Mouse (Mus musculus): ENCODE measurements around the gene St8sia4. TPM values are rescaled to one million over a fixed set of nuclear protein-coding genes. Genes with fewer than 3 reads are reported as not detected.
"Not testable (repeated sequence)": the region's sequence is repeated elsewhere in the genome, so short reads cannot be mapped to it uniquely, and the experiment has no call there.

St8sia4 gene
- polyA plus RNA-seq, 1 experiment from 2014 or later, result 1.6 TPM

DNA sequence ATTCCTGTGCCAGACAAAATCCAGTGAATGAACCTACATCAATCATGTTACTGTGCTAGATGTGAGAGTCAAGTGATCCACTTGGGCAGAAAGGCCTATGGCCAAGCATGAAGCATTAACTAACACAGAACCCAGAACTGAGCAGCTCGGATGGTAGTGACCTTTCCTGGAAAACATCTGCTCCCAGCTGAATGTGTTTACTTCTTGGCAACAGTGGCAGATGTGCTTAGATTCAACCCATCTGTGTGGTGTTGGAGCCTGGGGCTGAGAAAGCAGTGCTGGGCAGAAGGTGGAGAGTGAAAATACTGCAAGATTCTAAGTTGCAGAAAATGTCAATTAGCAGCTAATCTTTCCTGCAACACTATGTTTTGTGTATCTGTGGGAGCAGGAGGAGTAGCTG lies 85.1 kb downstream of the St8sia4 start:
- no peak for DNase-seq (ENCODE audit: low spot score)
- WGBS, result 39% methylated on average over 1 of the region's 1 CpGs
- ATAC-seq (replicated peaks; ENCODE audit: low FRiP score, low read depth), result no peak
- H3K27me3 ChIP-seq (ENCODE audit: insufficient read depth, low read length), result no peaks in the 10 kb centered on the region
- H3K36me3 ChIP-seq (ENCODE audit: insufficient read depth, low read length), result no peaks in the 10 kb centered on the region
- H3K9me3 ChIP-seq (replicated peaks; ENCODE audit: low read length), result no peaks in the 10 kb centered on the region
- no peak overlapping the region for H3K9ac ChIP-seq (ENCODE audit: low read depth, low read length)
- H3K4me3 ChIP-seq (replicated peaks; ENCODE audit: low read depth, low read length), result no peak overlapping the region
- no peak overlapping the region for H3K27ac ChIP-seq
- H3K4me1 ChIP-seq (replicated peaks; ENCODE audit: insufficient read depth, low read length), result no peaks in the 10 kb centered on the region
- TF ChIP-seq CTCF (IDR thresholded peaks at IDR 0.05; ENCODE audit: low read depth), result no peak
- H3K4me2 ChIP-seq (ENCODE audit: low read length), result no peak overlapping the region

DNA sequence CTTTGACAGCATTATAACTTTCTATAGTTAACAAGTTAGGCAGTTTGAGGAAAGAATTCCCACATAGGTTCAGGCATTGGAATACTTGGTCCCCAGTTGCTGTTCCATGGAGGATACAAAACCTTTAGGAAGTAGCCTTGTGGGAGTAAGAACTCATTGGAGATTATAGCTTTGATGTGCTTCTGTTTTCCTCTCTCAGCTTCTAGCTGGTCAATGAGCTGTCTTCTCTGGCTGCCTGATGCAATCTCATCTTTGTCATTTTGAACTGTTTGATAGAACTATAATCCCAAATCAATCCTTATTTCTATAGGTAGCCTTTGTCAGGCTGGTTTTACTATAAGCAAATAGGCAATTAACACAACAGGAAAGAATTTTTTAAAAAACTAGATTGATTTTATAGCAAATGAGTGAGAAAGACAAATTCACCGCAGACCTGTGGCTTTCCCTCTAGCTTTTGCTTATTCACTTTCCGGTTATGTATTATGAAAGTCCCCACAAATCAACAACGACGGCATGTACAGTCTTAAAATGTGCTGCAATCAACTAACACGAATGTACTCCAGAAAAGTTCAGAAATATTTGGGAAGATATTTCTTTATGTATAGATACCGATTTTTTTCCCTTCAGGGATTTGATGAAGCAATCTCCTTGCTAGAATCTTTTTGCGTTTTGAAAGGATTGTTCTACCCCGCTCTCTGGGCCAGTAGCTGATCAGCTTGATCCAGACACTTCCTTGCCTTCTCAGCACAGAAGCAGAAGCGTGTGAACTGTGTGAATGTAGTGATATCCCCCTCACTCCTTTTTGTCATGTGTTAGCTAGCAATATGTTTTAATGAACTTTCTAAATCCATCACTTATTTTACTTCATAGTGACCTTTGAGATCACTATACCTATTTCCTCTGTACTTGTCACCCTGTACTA lies 94.5 kb downstream of the St8sia4 start:
- DNase-seq (ENCODE audit: low spot score), result no peak
- no peaks in the 10 kb centered on the region for H3K36me3 ChIP-seq (ENCODE audit: insufficient read depth, low read length)
- no peaks in the 10 kb centered on the region for H3K4me1 ChIP-seq (replicated peaks; ENCODE audit: insufficient read depth, low read length)
- H3K27me3 ChIP-seq (ENCODE audit: insufficient read depth, low read length), result no peaks in the 10 kb centered on the region
- H3K4me3 ChIP-seq (replicated peaks; ENCODE audit: low read depth, low read length), result no peak overlapping the region
- no peak for ATAC-seq (replicated peaks; ENCODE audit: low FRiP score, low read depth)
- H3K4me2 ChIP-seq (ENCODE audit: low read length), result no peak overlapping the region
- H3K27ac ChIP-seq, result no peak overlapping the region
- H3K9me3 ChIP-seq (replicated peaks; ENCODE audit: low read length), result no peaks in the 10 kb centered on the region
- WGBS, result 90% methylated on average over 9 of the region's 9 CpGs
- no peak overlapping the region for H3K9ac ChIP-seq (ENCODE audit: low read depth, low read length)
- no peak for TF ChIP-seq CTCF (IDR thresholded peaks at IDR 0.05; ENCODE audit: low read depth)

DNA sequence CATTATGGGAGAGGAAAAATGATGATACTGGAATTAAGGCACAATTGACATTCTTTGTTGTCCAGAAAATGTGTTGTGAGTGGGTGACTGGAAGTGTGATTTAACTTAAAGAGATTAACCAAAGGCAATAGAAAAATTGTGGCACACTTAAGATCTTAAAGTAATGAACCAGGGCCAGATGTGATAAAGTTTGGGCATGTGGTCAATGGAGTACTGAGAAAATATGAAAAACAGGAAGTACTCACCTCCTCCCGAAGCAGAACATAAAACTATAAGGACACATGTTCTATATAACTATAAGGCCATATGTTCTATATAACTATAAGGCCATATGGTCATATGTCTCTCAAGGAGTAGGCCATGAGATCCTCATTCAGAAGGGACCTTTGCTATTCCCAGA lies 96.3 kb downstream of the St8sia4 start:
- H3K4me3 ChIP-seq (replicated peaks; ENCODE audit: low read depth, low read length), result no peak overlapping the region
- no peak overlapping the region for H3K9ac ChIP-seq (ENCODE audit: low read depth, low read length)
- WGBS, result 64% methylated on average over 1 of the region's 1 CpGs
- H3K36me3 ChIP-seq (ENCODE audit: insufficient read depth, low read length), result no peaks in the 10 kb centered on the region
- H3K4me2 ChIP-seq (ENCODE audit: low read length), result no peak overlapping the region
- no peak for ATAC-seq (replicated peaks; ENCODE audit: low FRiP score, low read depth)
- no peaks in the 10 kb centered on the region for H3K9me3 ChIP-seq (replicated peaks; ENCODE audit: low read length)
- TF ChIP-seq CTCF (IDR thresholded peaks at IDR 0.05; ENCODE audit: low read depth), result no peak
- no peaks in the 10 kb centered on the region for H3K4me1 ChIP-seq (replicated peaks; ENCODE audit: insufficient read depth, low read length)
- H3K27me3 ChIP-seq (ENCODE audit: insufficient read depth, low read length), result no peaks in the 10 kb centered on the region
- H3K27ac ChIP-seq, result no peak overlapping the region
- no peak for DNase-seq (ENCODE audit: low spot score)

DNA sequence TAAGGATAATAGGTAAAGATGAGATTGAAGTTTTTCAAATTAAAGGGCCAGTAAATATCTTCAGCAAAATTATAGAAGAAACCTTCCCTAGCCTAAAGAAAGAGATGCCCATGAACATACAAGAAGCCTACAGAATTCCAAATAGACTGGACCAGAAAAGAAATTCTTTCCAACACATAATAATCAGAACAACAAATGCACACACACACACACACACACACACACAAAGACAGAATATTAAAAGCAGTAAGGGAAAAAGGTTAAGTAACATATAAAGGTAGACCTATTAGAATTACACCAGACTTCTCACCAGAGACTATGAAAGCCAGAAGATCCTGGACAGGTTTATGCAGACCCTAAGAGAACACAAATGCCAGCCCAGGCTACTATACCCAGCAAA lies 112.8 kb downstream of the St8sia4 start:
- H3K4me2 ChIP-seq (ENCODE audit: low read length); H3K4me3 ChIP-seq (replicated peaks; ENCODE audit: low read depth, low read length); H3K36me3 ChIP-seq (ENCODE audit: insufficient read depth, low read length); DNase-seq (ENCODE audit: low spot score); H3K9me3 ChIP-seq (replicated peaks; ENCODE audit: low read length); H3K4me1 ChIP-seq (replicated peaks; ENCODE audit: insufficient read depth, low read length); H3K27me3 ChIP-seq (ENCODE audit: insufficient read depth, low read length); ATAC-seq (replicated peaks; ENCODE audit: low FRiP score, low read depth); H3K9ac ChIP-seq (ENCODE audit: low read depth, low read length); H3K27ac ChIP-seq: not testable (repeated sequence)

DNA sequence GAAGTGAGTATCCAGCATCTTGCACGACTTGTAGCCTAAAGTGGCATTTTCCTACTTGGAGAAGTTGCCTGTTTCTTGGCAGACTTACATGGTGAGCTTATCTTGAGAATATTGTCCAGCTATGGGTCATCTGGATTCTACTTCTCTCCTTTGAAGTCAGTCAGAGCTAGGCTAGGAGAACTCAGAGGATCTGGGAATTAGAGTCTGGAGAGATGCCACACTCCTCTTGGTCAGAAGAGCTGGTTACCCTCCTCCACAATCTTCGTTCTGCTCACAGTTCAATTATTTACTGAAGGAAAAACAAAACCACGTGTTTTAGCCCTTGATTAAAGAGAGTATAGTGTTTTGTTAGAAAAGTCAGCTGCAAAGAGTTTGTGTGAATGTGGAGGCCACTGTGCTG lies 125.9 kb downstream of the St8sia4 start:
- WGBS, result 30% methylated on average over 3 of the region's 3 CpGs
- TF ChIP-seq CTCF (IDR thresholded peaks at IDR 0.05; ENCODE audit: low read depth), result no peak
- ATAC-seq (replicated peaks; ENCODE audit: low FRiP score, low read depth), result no peak

More for the DNA sequence above, 125.9 kb downstream of the St8sia4 start:
- Histone ChIP-seq H3K9ac (ENCODE audit: low read depth, low read length) (no peak overlapping the region), H3K9me3 (replicated peaks; ENCODE audit: low read length) (no peaks in the 10 kb centered on the region), H3K4me1 (replicated peaks; ENCODE audit: insufficient read depth, low read length) (no peaks in the 10 kb centered on the region), H3K27me3 (ENCODE audit: insufficient read depth, low read length) (no peaks in the 10 kb centered on the region), H3K27ac (no peak overlapping the region), H3K4me3 (replicated peaks; ENCODE audit: low read depth, low read length) (no peak overlapping the region), H3K36me3 (ENCODE audit: insufficient read depth, low read length) (no peaks in the 10 kb centered on the region), H3K4me2 (ENCODE audit: low read length) (no peak overlapping the region)
- no peak for DNase-seq (ENCODE audit: low spot score)

All from kidney, postnatal 0 days (tissue).